Mouse (Mus musculus): ENCODE measurements around the gene Uggt1.

Gene Uggt1

DNA sequence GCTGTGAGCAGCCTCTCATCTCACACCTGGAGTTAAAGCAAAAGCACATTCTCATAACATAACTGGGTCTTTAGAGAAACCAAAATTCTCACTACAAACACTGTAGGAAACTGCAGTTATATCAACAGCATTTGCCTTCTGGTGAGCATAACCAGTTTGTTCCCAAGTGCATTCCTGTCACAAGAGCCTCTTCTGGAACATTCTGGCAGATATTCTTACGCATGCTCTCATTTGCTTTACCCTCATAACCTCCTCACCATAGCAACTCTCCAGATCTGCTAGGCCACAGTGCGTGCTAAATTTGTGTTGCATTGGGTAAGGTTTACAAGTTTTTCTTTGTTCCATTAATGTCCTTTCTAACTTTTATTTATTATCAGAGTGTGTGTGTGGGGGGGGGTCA, 14.8 kb upstream of the Uggt1 start:
- CTCF ChIA-PET = no interaction called here

- CTCF ChIA-PET = no interaction called here
Measured at GRCm38 (mm10) chr1:36258631-36259030, 14.1 kb upstream of the Uggt1 start.

DNA sequence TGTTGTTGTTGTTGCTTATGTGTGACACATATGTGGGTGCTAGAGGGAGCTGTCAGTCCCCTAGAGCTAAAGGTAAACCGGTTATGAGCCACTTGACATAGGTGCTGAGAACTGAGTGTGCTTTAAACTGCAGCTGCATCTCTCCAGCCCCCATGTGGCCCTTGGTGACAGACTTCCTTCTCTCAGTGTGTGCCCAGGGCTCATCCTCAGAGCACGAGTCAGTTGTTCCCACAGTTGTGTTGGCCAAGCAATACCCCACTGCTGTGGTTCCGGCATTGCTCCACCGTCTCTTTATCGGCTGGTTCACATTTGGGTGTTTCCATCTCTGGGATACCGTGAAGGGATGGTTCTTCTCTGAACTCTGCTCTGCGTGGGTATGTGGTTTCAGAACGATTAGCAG, 12.8 kb upstream of the Uggt1 start:
- CTCF ChIA-PET = interaction anchor here (0.6 kb wide), 1 partner anchor 20 kb away, joined by 3 read pairs; no protein-coding TSS in a partner anchor

GRCm38 (mm10) chr1:36255871-36256640, 11.5 kb upstream of the Uggt1 start:
- CTCF ChIA-PET = no interaction called here

DNA sequence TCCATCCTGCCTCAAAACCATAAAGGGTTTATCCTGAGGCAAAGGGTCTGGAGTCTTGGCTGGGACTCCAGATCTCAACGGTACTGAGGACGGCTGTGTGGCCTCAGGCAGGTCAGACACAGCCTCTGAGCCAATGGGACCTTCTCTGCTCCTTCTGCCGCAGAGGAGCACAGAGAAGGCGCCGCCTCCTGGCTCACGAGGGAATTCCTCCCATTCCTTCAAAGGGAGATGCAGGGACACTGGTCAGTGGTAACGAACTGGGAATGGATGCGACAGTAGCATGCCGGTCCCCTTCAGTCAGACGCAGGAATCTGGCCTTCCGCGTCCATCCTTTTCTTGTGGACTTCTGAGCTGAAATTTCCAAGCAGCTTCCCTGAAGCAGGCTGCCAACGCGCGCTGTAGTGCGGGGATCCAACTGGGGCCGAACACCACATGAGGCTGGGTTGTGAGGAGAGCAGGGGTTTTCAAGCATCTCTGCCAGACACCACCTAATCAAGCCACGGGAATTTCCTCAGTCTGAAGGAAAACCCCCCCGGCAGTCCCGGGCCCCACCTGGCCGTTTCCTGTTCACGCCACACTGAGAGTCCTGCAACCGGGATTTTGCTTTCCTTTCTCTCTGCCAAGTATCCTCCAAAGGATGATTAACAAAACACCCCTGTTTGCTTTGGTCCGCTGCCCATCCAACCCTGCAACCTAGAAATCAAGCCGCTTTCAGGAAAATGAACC, 10.3 kb upstream of the Uggt1 start:
- CTCF ChIA-PET = interaction anchor here (1.3 kb wide), 1 partner anchor 18 kb away, joined by 3 read pairs; no protein-coding TSS in a partner anchor

GRCm38 (mm10) chr1:36252791-36253190, 8.3 kb upstream of the Uggt1 start:
- CTCF ChIA-PET = interaction anchor here (2.2 kb wide), 1 partner anchor 28 kb away, joined by 8 read pairs; no protein-coding TSS in a partner anchor

DNA sequence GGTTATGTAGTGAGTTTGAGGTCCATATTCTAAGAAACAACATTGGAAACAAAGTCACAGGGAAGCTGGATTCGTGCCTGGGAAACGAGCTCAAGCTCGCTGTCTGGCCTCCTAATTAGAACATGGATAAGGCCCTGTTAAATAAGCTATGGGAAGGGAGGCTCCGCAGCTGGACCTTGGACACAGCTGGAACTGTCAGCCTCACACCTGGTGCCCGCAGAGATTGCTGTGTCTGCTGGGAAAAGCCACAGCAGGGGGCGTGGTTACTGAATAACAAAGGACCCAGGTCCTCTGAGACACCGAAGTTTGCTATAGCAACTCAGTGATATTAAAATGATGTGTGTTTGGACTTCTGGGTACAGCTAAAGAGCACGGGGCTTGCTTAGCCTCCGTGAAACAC, 6.9 kb upstream of the Uggt1 start:
- CTCF ChIA-PET = interaction anchor here (0.6 to 2.2 kb wide), 2 partner anchors 27 to 1822 kb away, joined by 3 to 8 read pairs; no protein-coding TSS in a partner anchor

DNA sequence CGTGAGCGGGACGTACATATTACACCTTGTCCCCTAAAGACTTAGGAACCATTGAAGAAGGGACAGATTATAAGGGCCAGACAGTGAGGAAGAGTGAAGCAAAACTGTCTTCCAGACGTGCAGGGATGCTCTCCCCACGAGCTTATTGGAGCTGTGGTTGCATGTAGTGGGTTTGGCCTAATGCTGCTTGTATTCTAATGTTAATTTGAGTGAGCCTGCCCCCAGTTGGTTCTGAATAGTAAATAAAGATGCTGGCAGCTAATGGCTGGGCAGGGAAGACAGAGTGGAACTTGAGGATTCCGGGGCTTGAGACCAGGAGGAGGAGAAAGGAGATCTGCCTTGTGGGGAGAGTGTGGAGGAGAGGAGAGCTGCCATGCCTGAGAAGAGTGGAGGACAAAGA, 2.2 kb upstream of the Uggt1 start:
- CTCF ChIA-PET = no interaction called here

- CTCF ChIA-PET = interaction anchor here (0.7 kb wide), 1 partner anchor 31 kb away, joined by 9 read pairs; no protein-coding TSS in a partner anchor
Measured at GRCm38 (mm10) chr1:36244828-36245215, 302 bp upstream of the Uggt1 start.

GRCm38 (mm10) chr1:36243447-36244057, 968 bp downstream of the Uggt1 start:
- CTCF ChIA-PET = interaction anchor here (0.5 to 0.9 kb wide), 2 partner anchors 18 to 91 kb away, joined by 3 read pairs; no protein-coding TSS in a partner anchor

DNA sequence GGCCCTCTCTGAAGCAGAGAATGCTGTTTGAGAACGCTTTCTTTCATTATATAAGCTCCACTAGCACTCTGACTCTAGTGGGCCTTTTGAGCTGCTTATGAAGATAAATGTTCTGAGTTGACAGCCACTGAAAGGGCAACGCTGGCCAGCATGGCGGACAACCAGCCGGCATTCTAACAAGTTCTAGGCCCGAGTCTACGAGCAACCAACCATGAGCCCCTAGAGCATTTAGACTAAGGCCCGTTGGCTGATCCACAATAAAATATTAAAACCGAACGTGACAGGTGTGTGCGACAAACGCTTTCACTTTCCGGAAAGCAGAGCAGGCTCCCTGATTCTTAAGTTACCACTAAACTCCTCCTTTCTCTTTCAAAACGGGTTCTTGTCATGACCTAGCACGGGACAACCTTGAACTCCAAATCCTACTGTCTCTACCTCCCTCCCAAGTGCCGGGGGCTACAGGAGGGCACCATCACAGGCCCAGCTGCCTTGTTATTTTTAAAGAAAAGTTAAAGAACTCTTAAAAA, 2.6 kb downstream of the Uggt1 start:
- CTCF ChIA-PET = interaction anchor here (0.5 kb wide), 1 partner anchor 9 kb away, joined by 3 read pairs; no protein-coding TSS in a partner anchor

GRCm38 (mm10) chr1:36240176-36240575, 4.3 kb downstream of the Uggt1 start:
- CTCF ChIA-PET = no interaction called here

- CTCF ChIA-PET = no interaction called here
Measured at GRCm38 (mm10) chr1:36239396-36239795, 5.1 kb downstream of the Uggt1 start.

- CTCF ChIA-PET = interaction anchor here (0.6 kb wide), 1 partner anchor 78 kb away, joined by 3 read pairs; no protein-coding TSS in a partner anchor
Measured at GRCm38 (mm10) chr1:36235855-36236254, 8.7 kb downstream of the Uggt1 start.

GRCm38 (mm10) chr1:36235057-36235639, 9.4 kb downstream of the Uggt1 start:
- CTCF ChIA-PET = interaction anchor here (0.6 kb wide), 1 partner anchor 12 kb away, joined by 5 read pairs; no protein-coding TSS in a partner anchor

GRCm38 (mm10) chr1:36233218-36233617, 11.3 kb downstream of the Uggt1 start:
- CTCF ChIA-PET = interaction anchor here (0.5 to 0.7 kb wide), 2 partner anchors 9 to 15 kb away, joined by 3 to 4 read pairs; no protein-coding TSS in a partner anchor

GRCm38 (mm10) chr1:36230919-36231705, 13.4 kb downstream of the Uggt1 start:
- CTCF ChIA-PET = no interaction called here

DNA sequence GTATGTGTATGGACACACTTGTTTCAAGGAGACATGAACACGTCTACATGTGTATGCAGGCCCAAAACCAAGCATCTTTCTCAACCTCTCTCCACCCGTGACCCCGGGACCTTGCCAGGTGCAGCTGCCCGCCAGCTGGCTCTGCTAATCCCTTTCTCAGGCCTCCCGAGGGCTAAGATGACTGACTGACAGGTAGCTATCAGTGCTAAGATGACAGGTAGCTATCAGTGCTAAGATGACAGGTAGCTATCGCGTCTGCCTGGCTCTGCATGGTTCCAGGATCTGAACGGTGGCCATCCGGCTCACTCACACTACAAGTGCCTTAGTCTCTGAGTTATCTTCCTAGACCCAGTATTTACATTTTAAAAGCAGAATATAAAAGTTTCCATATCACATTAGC, 16.1 kb downstream of the Uggt1 start:
- CTCF ChIA-PET = no interaction called here

DNA sequence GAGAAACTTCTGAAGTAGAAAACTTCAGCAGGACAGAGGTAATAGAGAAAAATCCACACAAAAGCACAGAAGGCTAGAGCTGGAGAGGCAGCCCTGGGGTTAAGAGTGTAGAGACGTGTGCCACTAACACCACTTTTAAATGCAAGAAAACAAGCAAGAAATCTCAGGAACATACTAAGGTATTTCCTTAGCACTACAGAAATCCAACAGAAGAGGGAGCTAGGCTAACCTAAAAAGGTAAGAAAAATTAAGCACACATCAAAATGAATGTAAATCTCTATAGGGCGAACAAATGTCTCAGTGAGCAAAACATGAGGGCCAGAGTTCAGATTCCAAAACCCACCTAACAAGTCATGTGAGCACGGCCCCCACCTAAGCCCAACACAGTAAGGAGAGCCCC, 19.9 kb downstream of the Uggt1 start:
- CTCF ChIA-PET = interaction anchor here (2.2 kb wide), 1 partner anchor 27 kb away, joined by 8 read pairs; no protein-coding TSS in a partner anchor

DNA sequence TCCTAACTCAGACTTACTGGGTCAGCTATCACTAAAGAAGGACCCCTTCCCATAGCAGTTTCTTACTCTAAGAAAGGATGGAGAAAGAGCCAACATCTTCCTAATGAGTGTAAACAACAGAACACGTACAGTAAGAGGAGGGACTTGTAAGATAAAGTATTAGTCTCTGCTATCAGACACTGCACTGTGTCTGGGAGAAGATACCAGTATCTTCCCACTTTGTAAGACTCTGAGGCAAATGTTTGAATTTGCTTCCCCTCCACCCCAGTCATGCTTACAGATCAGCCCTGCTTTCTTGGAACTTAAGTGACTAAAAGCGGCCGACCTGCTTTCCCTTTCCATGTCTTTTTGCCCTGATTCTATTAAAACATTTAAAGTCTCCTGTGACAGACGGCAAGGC, 30.2 kb downstream of the Uggt1 start:
- CTCF ChIA-PET = interaction anchor here (0.5 kb wide), 1 partner anchor 30 kb away, joined by 9 read pairs; the partner anchor contains the start of gene Uggt1

Measured in spleen, embryonic (tissue).